Mouse (Mus musculus): ENCODE measurements at regions not wholly inside any gene's neighbourhood (a gene's known extent, or its start where the extent isn't known, plus 50 kb on each side); places are given as distances from the start of the nearest gene placed in this dataset.

- no peak for DNase-seq (ENCODE audit: low spot score in 2 of 2)
Measured at GRCm38 (mm10) chr2:80717979-80718378, 100.9 kb downstream of the Nup35 start.

GRCm38 (mm10) chr2:80724085-80724484, 107.0 kb downstream of the Nup35 start:
- no peak for DNase-seq (ENCODE audit: low spot score in 2 of 2)

GRCm38 (mm10) chr2:80731324-80731723, 114.3 kb downstream of the Nup35 start:
- DNase-seq (ENCODE audit: low spot score in 2 of 2), result peak; percentile 31 to 41

- no peak for DNase-seq (ENCODE audit: low spot score in 2 of 2)
Measured at GRCm38 (mm10) chr2:80746737-80747136, 129.7 kb downstream of the Nup35 start.

- peak; percentile 23 to 47 for DNase-seq (ENCODE audit: low spot score in 2 of 2)
Measured at GRCm38 (mm10) chr2:80762013-80762612, 145.1 kb downstream of the Nup35 start.

- no peak for DNase-seq (ENCODE audit: low spot score in 2 of 2)
Measured at GRCm38 (mm10) chr2:80771176-80771575, 154.1 kb downstream of the Nup35 start.

GRCm38 (mm10) chr2:80772455-80772854, 155.4 kb downstream of the Nup35 start:
- DNase-seq (ENCODE audit: low spot score in 2 of 2), result no peak

GRCm38 (mm10) chr2:80786370-80786769, 169.3 kb downstream of the Nup35 start:
- DNase-seq (ENCODE audit: low spot score in 2 of 2), result no peak

- DNase-seq (ENCODE audit: low spot score in 2 of 2), result no peak
Measured at GRCm38 (mm10) chr2:80793345-80794147, 176.5 kb downstream of the Nup35 start.

GRCm38 (mm10) chr2:80794148-80794507, 177.1 kb downstream of the Nup35 start:
- DNase-seq (ENCODE audit: low spot score in 2 of 2), result no peak

GRCm38 (mm10) chr2:80819268-80819667, 202.2 kb downstream of the Nup35 start:
- DNase-seq (ENCODE audit: low spot score in 2 of 2), result no peak

GRCm38 (mm10) chr2:80851056-80851455, 234.0 kb downstream of the Nup35 start:
- peak; percentile 10 to 35 for DNase-seq (ENCODE audit: low spot score in 2 of 2)

- DNase-seq (ENCODE audit: low spot score in 2 of 2), result no peak
Measured at GRCm38 (mm10) chr2:80855214-80855613, 238.2 kb downstream of the Nup35 start.

GRCm38 (mm10) chr2:80870046-80870445, 253.0 kb downstream of the Nup35 start:
- DNase-seq (ENCODE audit: low spot score in 2 of 2), result no peak

- no peak for DNase-seq (ENCODE audit: low spot score in 2 of 2)
Measured at GRCm38 (mm10) chr2:80870458-80870857, 253.4 kb downstream of the Nup35 start.

- no peak for DNase-seq (ENCODE audit: low spot score in 2 of 2)
Measured at GRCm38 (mm10) chr2:80871356-80871755, 254.3 kb downstream of the Nup35 start.

- DNase-seq (ENCODE audit: low spot score in 2 of 2), result no peak
Measured at GRCm38 (mm10) chr2:80878437-80878836, 261.4 kb downstream of the Nup35 start.

- no peak for DNase-seq (ENCODE audit: low spot score in 2 of 2)
Measured at GRCm38 (mm10) chr2:80884231-80884630, 267.2 kb downstream of the Nup35 start.

- no peak for DNase-seq (ENCODE audit: low spot score in 2 of 2)
Measured at GRCm38 (mm10) chr2:80902050-80902449, 285.0 kb downstream of the Nup35 start.

- DNase-seq (ENCODE audit: low spot score in 2 of 2), result no peak
Measured at GRCm38 (mm10) chr2:80913478-80913877, 296.4 kb downstream of the Nup35 start.

- DNase-seq (ENCODE audit: low spot score in 2 of 2), result no peak
Measured at GRCm38 (mm10) chr2:80945521-80945920, 328.5 kb downstream of the Nup35 start.

- no peak for DNase-seq (ENCODE audit: low spot score in 2 of 2)
Measured at GRCm38 (mm10) chr2:80966766-80967165, 349.7 kb downstream of the Nup35 start.

- DNase-seq (ENCODE audit: low spot score in 2 of 2), result no peak
Measured at GRCm38 (mm10) chr2:80967260-80967659, 350.2 kb downstream of the Nup35 start.

All from layer of hippocampus, adult 8-10 months (tissue).